Mouse (Mus musculus): Measurements from ENCODE around the gene 6030445D17Rik. TPM values are rescaled to one million over a fixed set of nuclear protein-coding genes. Genes with fewer than 3 reads are reported as not detected.

6030445D17Rik gene
- polyA plus RNA-seq, 1 experiment from 2014 or later: 0.28 TPM

GRCm38 (mm10) chr4:136439106-136439505 lies 22.9 kb upstream of the 6030445D17Rik start:
- DNase-seq (ENCODE audit: low read depth, low spot score) (no peak), ATAC-seq (no peak)
- H3K27me3 ChIP-seq: no peaks in the 10 kb centered on the region
- CTCF ChIA-PET: no interaction called here
- POLR2A ChIA-PET: no interaction called here
- in situ Hi-C loops (cut with MboI; ENCODE audit: low pct_unique_long_range_greater_than_20kb): no loop called here
- no peak for TF ChIP-seq CTCF (IDR thresholded peaks at IDR 0.05)

DNA sequence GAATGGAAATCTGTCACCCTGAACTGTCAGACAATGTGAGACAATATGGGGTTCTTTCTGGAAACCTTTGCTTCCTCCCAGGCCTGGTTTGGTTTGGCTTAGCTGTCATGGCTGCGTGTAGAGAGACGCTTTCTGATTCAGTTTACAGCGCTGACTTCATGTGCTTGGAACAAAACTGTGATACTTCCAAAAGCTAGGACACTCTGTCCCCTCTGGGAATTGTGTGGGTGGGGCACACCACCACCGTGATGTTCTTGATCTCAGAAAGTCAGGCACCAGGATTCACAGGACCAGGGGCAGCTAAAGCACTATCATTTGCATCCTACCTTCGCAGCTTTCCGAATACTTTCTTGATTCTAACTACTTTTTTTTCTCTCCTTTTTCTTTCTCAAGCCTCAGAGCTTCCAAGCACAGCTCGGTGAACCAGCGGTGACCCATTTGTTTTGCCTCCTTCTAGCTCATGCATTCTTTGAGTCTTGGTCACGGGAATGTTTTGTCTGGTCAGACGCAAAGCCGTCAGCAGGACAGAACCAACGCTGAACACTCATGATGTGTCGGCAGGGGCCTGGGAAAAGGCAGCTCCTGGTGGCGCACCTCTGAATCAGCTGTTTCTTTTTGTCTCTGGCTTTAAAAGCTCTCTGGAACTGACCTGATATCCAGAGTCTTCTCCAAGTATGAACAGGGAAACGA lies 20.6 kb upstream of the 6030445D17Rik start:
- ChIA-PET CTCF (no interaction called here), POLR2A (no interaction called here)
- in situ Hi-C loops (cut with MboI; ENCODE audit: low pct_unique_long_range_greater_than_20kb): no loop called here
- ATAC-seq (no peak), DNase-seq (ENCODE audit: low read depth, low spot score) (no peak)
- no peaks in the 10 kb centered on the region for H3K27me3 ChIP-seq
- TF ChIP-seq CTCF (IDR thresholded peaks at IDR 0.05): no peak

DNA sequence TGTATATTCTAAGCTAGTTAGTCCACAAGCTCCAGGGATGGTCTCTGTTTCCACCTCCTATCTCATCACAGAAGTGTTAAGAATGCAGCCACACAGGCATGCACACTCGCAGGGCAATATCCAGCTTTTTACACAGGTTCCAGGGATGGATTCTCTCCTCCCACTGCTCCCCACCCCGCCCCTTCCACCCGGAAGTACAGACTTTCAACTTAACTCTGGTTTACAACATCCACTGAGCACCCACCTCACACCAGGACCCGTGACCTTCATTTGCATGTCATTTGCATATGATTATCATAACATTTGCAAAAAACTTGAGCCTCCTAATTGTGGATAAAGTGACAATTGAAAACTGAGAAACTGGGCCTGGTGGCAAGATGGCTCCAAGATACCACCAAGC lies 17.5 kb upstream of the 6030445D17Rik start:
- POLR2A ChIA-PET: no interaction called here
- CTCF ChIA-PET: no interaction called here
- DNase-seq (ENCODE audit: low read depth, low spot score): no peak
- no peak for ATAC-seq
- no peak for TF ChIP-seq CTCF (IDR thresholded peaks at IDR 0.05)
- in situ Hi-C loops (cut with MboI; ENCODE audit: low pct_unique_long_range_greater_than_20kb): no loop called here
- no peaks in the 10 kb centered on the region for H3K27me3 ChIP-seq

- TF ChIP-seq CTCF (IDR thresholded peaks at IDR 0.05): no peak
- POLR2A ChIA-PET: no interaction called here
- in situ Hi-C loops (cut with MboI; ENCODE audit: low pct_unique_long_range_greater_than_20kb): loop anchor here (5.0 kb wide), 1 partner anchor 173 kb away; the partner anchor contains the start of gene Lactbl1
- DNase-seq (ENCODE audit: low read depth, low spot score) (no peak), ATAC-seq (no peak)
- CTCF ChIA-PET: no interaction called here
- no peaks in the 10 kb centered on the region for H3K27me3 ChIP-seq
Measured at GRCm38 (mm10) chr4:136449795-136450194, 12.3 kb upstream of the 6030445D17Rik start.

DNA sequence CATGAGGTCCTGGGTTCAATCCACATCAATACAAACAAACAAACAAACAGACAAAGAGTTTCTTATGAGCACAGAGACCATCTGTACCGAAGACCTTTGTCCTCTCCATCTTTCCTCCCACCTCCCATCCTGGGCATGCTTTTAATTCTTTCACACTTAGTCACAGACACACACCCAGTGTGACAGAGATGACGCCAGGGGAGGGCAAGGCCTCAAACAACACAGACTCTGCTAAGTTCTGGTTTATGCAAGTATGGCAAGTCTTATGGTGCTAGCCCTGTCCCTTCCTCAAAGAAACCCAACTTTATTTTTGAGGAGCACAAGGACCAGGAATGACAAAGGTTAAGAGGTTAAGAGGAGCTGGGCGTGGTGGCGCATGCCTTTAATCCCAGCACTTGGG lies 11.8 kb upstream of the 6030445D17Rik start:
- CTCF ChIA-PET: interaction anchor here (1.0 kb wide), 1 partner anchor 10 kb away, joined by 3 read pairs; no protein-coding TSS in a partner anchor
- no peak for TF ChIP-seq CTCF (IDR thresholded peaks at IDR 0.05)
- ATAC-seq (no peak), DNase-seq (ENCODE audit: low read depth, low spot score) (no peak)
- POLR2A ChIA-PET: no interaction called here
- in situ Hi-C loops (cut with MboI; ENCODE audit: low pct_unique_long_range_greater_than_20kb): loop anchor here (5.0 kb wide), 1 partner anchor 172 kb away; the partner anchor contains the start of gene Lactbl1
- H3K27me3 ChIP-seq: no peaks in the 10 kb centered on the region

GRCm38 (mm10) chr4:136451564-136451963 lies 10.5 kb upstream of the 6030445D17Rik start:
- CTCF ChIA-PET: interaction anchor here (1.0 kb wide), 1 partner anchor 8 kb away, joined by 3 read pairs; no protein-coding TSS in a partner anchor
- H3K27me3 ChIP-seq: no peaks in the 10 kb centered on the region
- in situ Hi-C loops (cut with MboI; ENCODE audit: low pct_unique_long_range_greater_than_20kb): loop anchor here (5.0 kb wide), 1 partner anchor 171 kb away; the partner anchor contains the start of gene Lactbl1
- POLR2A ChIA-PET: no interaction called here
- no peak for TF ChIP-seq CTCF (IDR thresholded peaks at IDR 0.05)
- no peak for ATAC-seq
- DNase-seq (ENCODE audit: low read depth, low spot score): no peak

GRCm38 (mm10) chr4:136452286-136452685 lies 9.8 kb upstream of the 6030445D17Rik start:
- POLR2A ChIA-PET: no interaction called here
- DNase-seq (ENCODE audit: low read depth, low spot score): no peak
- ATAC-seq: no peak
- no peaks in the 10 kb centered on the region for H3K27me3 ChIP-seq
- no peak for TF ChIP-seq CTCF (IDR thresholded peaks at IDR 0.05)
- in situ Hi-C loops (cut with MboI; ENCODE audit: low pct_unique_long_range_greater_than_20kb): loop anchor here (5.0 kb wide), 1 partner anchor 170 kb away; the partner anchor contains the start of gene Lactbl1
- CTCF ChIA-PET: no interaction called here

GRCm38 (mm10) chr4:136452792-136453191 lies 9.3 kb upstream of the 6030445D17Rik start:
- no peak for DNase-seq (ENCODE audit: low read depth, low spot score)
- CTCF ChIA-PET: no interaction called here
- no peak for ATAC-seq
- H3K27me3 ChIP-seq: no peaks in the 10 kb centered on the region
- no peak for TF ChIP-seq CTCF (IDR thresholded peaks at IDR 0.05)
- POLR2A ChIA-PET: no interaction called here
- in situ Hi-C loops (cut with MboI; ENCODE audit: low pct_unique_long_range_greater_than_20kb): loop anchor here (5.0 kb wide), 1 partner anchor 170 kb away; the partner anchor contains the start of gene Lactbl1

GRCm38 (mm10) chr4:136454850-136455260 lies 7.2 kb upstream of the 6030445D17Rik start:
- POLR2A ChIA-PET: interaction anchor here (0.5 to 0.9 kb wide), 3 partner anchors 28 to 593 kb away, joined by 3 to 6 read pairs (median 5); no protein-coding TSS in a partner anchor
- no peaks in the 10 kb centered on the region for H3K27me3 ChIP-seq
- ATAC-seq (no peak), DNase-seq (ENCODE audit: low read depth, low spot score) (no peak)
- TF ChIP-seq CTCF (IDR thresholded peaks at IDR 0.05): peak; percentile 88
- in situ Hi-C loops (cut with MboI; ENCODE audit: low pct_unique_long_range_greater_than_20kb): loop anchor here (5.0 kb wide), 1 partner anchor 167 kb away; the partner anchor contains the start of gene Lactbl1
- CTCF ChIA-PET: interaction anchor here (0.7 to 1.9 kb wide), 6 partner anchors 14 to 166 kb away, joined by 3 to 6 read pairs (median 3); no protein-coding TSS in a partner anchor

GRCm38 (mm10) chr4:136456516-136457218 lies 5.4 kb upstream of the 6030445D17Rik start:
- ChIA-PET POLR2A (no interaction called here), CTCF (interaction anchor here (1.9 kb wide), 1 partner anchor 52 kb away, joined by 5 read pairs; no protein-coding TSS in a partner anchor)
- H3K27me3 ChIP-seq: no peaks in the 10 kb centered on the region
- in situ Hi-C loops (cut with MboI; ENCODE audit: low pct_unique_long_range_greater_than_20kb): no loop called here
- no peak for ATAC-seq
- DNase-seq (ENCODE audit: low read depth, low spot score): no peak
- no peak for TF ChIP-seq CTCF (IDR thresholded peaks at IDR 0.05)

DNA sequence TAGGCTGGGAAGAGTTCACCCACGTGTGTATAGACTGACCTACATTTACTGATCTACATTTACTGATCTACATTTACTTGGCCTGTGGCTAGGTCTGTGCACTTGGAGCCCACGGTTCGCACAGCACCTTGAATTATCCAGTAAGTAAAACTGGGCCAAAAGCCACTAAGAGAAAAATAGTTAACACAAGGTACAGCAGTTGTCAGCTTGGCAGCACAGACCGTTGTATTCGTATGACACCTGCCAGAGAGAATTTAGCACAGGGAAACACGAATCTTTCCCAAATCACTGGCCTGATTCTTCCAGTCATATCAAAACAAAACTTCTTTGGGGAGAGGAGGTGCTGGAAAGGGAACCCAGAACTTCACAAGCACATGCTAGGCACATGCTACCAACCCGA lies 3.8 kb upstream of the 6030445D17Rik start:
- no peaks in the 10 kb centered on the region for H3K27me3 ChIP-seq
- DNase-seq (ENCODE audit: low read depth, low spot score) (no peak), ATAC-seq (no peak)
- CTCF ChIA-PET: no interaction called here
- TF ChIP-seq CTCF (IDR thresholded peaks at IDR 0.05): no peak
- POLR2A ChIA-PET: no interaction called here
- in situ Hi-C loops (cut with MboI; ENCODE audit: low pct_unique_long_range_greater_than_20kb): no loop called here
